Mouse (Mus musculus): Measurements from ENCODE around the gene Sin3b.

DNA sequence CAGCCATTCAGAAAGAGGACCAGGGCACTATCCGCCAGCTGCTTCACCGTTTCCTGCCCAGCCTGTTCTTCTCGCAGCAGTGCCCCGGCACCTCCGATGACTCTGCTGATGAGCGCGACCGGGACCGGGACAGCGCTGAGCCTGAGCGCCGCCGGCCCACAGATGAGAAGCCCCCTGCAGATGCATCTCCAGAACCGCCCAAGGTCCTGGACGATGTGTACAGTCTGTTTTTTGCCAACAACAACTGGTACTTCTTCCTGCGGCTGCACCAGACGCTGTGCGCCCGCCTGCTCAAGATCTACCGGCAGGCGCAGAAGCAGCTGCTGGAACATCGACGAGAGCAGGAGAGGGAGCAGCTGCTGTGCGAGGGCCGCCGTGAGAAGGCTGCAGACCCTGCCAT lies 26.8 kb downstream of the Sin3b start:
- no peak for TF ChIP-seq EP300 (IDR thresholded peaks at IDR 0.05; ENCODE audit: insufficient read depth, low read depth, low read length)
- no peak for TF ChIP-seq CTCF (IDR thresholded peaks at IDR 0.05)
